ENCODE assay signal across 8 mouse cellular contexts in the genomic region with DNA sequence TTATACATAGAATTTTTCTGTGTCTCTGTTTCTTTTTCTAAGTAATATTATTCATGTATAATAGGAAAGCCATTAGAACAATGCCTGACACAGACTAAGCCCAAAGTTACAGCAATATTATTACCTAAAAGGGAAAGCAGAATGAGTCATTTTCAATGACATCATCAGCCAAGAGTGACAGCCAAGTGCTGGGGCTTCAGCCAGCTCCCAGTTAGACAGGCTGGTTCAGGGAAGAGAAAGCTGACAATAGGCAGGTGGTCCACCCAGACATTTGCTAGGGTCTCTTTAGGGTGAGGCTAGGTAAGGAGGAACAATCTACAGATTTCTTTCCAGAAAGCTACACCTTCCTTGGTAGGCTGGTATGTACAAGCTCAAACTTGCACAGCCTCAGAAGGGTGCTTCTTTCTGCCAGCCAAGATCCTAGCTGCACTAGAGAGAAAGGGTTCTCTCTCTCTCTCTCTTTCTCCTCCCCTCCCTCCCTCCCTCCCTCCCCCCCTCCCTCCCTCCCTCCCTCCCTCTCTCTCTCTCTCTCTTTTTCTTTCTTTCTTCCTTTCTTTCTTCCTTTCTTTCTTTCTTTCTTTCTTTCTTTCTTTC. TPM values are rescaled to one million over a fixed set of nuclear protein-coding genes. Genes with fewer than 3 reads are reported as not detected.
DNase-seq lines count a peak whose midpoint lies in the region; TF ChIP-seq lines count a peak whose summit lies in the region.

No protein-coding gene starts in this region.

- intact Hi-C loops in gastrocnemius, adult 2 months (cut with DNase I): loop anchor here (5.0 kb wide), 1 partner anchor 36 kb away; no protein-coding TSS in a partner anchor

- DNase-seq in gastrocnemius, adult 2 months: peak; percentile 50
- no peak for DNase-seq in gastrocnemius, postnatal 4 days (ENCODE audit: low spot score in 2 of 2)
- peak; percentile 16 for DNase-seq in cerebellum, adult 11 months
- peak; percentile 46 to 70 for DNase-seq in heart, adult 9 months (ENCODE audit: low spot score in 2 of 2)
- peak; percentile 46 for DNase-seq in lung, postnatal 14 days
- no peak for DNase-seq in ovary, postnatal 10 days (ENCODE audit: low spot score)
- no peak for DNase-seq in spleen, postnatal 10 days (ENCODE audit: low spot score in 2 of 2)
- no peak for DNase-seq in right cerebral cortex, postnatal 14 days

- H3K27ac ChIP-seq in gastrocnemius, adult 2 months: peak overlapping the region; percentile 73

- TF ChIP-seq CTCF in gastrocnemius, adult 2 months (IDR thresholded peaks at IDR 0.05): no peak

- no peak overlapping the region for H3K4me3 ChIP-seq in gastrocnemius, adult 2 months

RNA-seq across cellular contexts. Expression of a gene that starts 45.6 kb away (rescaled TPM):
- 10 to 100 TPM in 1 of 2 experiments, 1 to 10 TPM in 1; 8.1 to 16.8 TPM for total RNA-seq in gastrocnemius, adult 2 months (2021)
- total RNA-seq in gastrocnemius, postnatal 4 days (2021): 10 to 100 TPM; 22.1 to 34.4 TPM

Comparison
In these comparisons a context has a peak if more than half of its experiments do, and no peak if none do; other contexts are left out.
1. DNase-seq: peak in gastrocnemius, adult 2 months (single experiment), cerebellum, adult 11 months (single experiment), heart, adult 9 months (2 of 2) and lung, postnatal 14 days (single experiment); none in gastrocnemius, postnatal 4 days (0 of 2), ovary, postnatal 10 days (single experiment), spleen, postnatal 10 days (0 of 2) and right cerebral cortex, postnatal 14 days (single experiment).